Mouse (Mus musculus) liver, embryonic 11.5 days (tissue): ENCODE results near the gene Mpzl1. TPM values are rescaled to one million over a fixed set of nuclear protein-coding genes. Genes with fewer than 3 reads are reported as not detected.

Experiments
- ATAC-seq: fragments of 200-750 bp; cut with Nextera tagmentation; replicated peaks from 2 replicates; pipeline ENCODE4 v1.8.0; 2017; ENCODE audit warnings: moderate number of reproducible peaks, mild to moderate bottlenecking, moderate TSS enrichment, moderate library complexity; ENCODE audit not compliant: low FRiP score
- DNase-seq: peaks from one replicate; pipeline ENCODE4 v3.0.0-alpha.2; 2017; ENCODE audit warnings: low spot score
- H3K27ac ChIP-seq: fragments of 300-500 bp; sonication (generic); 2 replicates; pipeline ENCODE4 v1.5.1; 2014; ENCODE audit warnings: mild to moderate bottlenecking, low read depth, low read length, control low read depth
- H3K27me3 ChIP-seq: fragments of 300-500 bp; sonication (generic); replicated peaks from 2 replicates; pipeline ENCODE4 v1.6.1; 2014; ENCODE audit warnings: low read length, mixed read lengths; ENCODE audit not compliant: control insufficient read depth, insufficient read depth
- H3K36me3 ChIP-seq: fragments of 300-500 bp; sonication (generic); 2 replicates; pipeline ENCODE4 v1.6.1; 2014; ENCODE audit warnings: mild to moderate bottlenecking, low read length, moderate library complexity, mixed read lengths; ENCODE audit not compliant: control insufficient read depth, insufficient read depth
- H3K4me1 ChIP-seq: fragments of 300-500 bp; sonication (generic); replicated peaks from 2 replicates; pipeline ENCODE4 v1.6.1; 2014; ENCODE audit warnings: low read length, mixed read lengths; ENCODE audit not compliant: control insufficient read depth, insufficient read depth
- H3K4me2 ChIP-seq: fragments of 300-500 bp; sonication (generic); 2 replicates; pipeline ENCODE4 v1.6.1; 2014; ENCODE audit warnings: mild to moderate bottlenecking, control low read depth, moderate library complexity
- H3K4me3 ChIP-seq: fragments of 300-500 bp; sonication (generic); 2 replicates; pipeline ENCODE4 v1.5.1; 2014; ENCODE audit warnings: low read depth, low read length, control low read depth
- H3K9ac ChIP-seq: fragments of 300-500 bp; sonication (generic); 2 replicates; pipeline ENCODE4 v1.6.1; 2014; ENCODE audit warnings: low read depth, low read length, control low read depth
- H3K9me3 ChIP-seq: fragments of 300-500 bp; sonication (generic); 2 replicates; pipeline ENCODE4 v1.6.1; 2016; ENCODE audit warnings: low read length, inconsistent platforms, mixed read lengths; ENCODE audit not compliant: control insufficient read depth
- WGBS: fragments of 180-500 bp; shearing (Covaris S2); extraction: QIAGEN DNeasy Blood & Tissue Kit; methylation state at CpG from one replicate; pipeline ENCODE4 v1.1.7; 2014; 5-methylcytosine and 5-hydroxymethylcytosine counted together
- polyA plus RNA-seq: library from polyadenylated mRNA; unstranded; fragments of >200 nt; fragmentation: Nextera tagmentation; extraction: Ambion mirVana; gene quantifications from 2 replicates; pipeline ENCODE4 v1.2.1, GENCODE M21; 2014

Mpzl1 gene
- polyA plus RNA-seq, 1 experiment from 2014 or later, result 85.7 TPM

GRCm38 (mm10) chr1:165603218-165603617 is 31.1 kb downstream of the Mpzl1 start:
- Histone ChIP-seq H3K27ac (no peak overlapping the region), H3K9me3 (no peaks in the 10 kb centered on the region), H3K4me3 (no peak overlapping the region), H3K36me3 (peaks cover 16% of the 10 kb centered on the region), H3K4me1 (no peaks in the 10 kb centered on the region), H3K4me2 (no peak overlapping the region), H3K9ac (no peak overlapping the region), H3K27me3 (no peaks in the 10 kb centered on the region)
- ATAC-seq (no peak), DNase-seq (no peak)
- 89% methylated on average over 14 of the region's 14 CpGs for WGBS

GRCm38 (mm10) chr1:165601775-165602280 is 32.5 kb downstream of the Mpzl1 start:
- 79% methylated on average over 10 of the region's 10 CpGs for WGBS
- Histone ChIP-seq H3K27ac (no peak overlapping the region), H3K9me3 (no peaks in the 10 kb centered on the region), H3K36me3 (peaks cover 11% of the 10 kb centered on the region), H3K9ac (no peak overlapping the region), H3K27me3 (no peaks in the 10 kb centered on the region), H3K4me2 (no peak overlapping the region), H3K4me3 (no peak overlapping the region), H3K4me1 (no peaks in the 10 kb centered on the region)
- no peak for DNase-seq
- no peak for ATAC-seq

GRCm38 (mm10) chr1:165594699-165595421 is 39.5 kb downstream of the Mpzl1 start:
- ATAC-seq (no peak), DNase-seq (no peak)
- Histone ChIP-seq H3K9ac (no peak overlapping the region), H3K4me1 (peaks cover 17% of the 10 kb centered on the region), H3K9me3 (no peaks in the 10 kb centered on the region), H3K36me3 (0 out of 2 replicates have a peak, but pooled peaks cover 3% of the 10 kb centered on the region), H3K4me2 (no peak overlapping the region), H3K4me3 (no peak overlapping the region), H3K27me3 (no peaks in the 10 kb centered on the region), H3K27ac (no peak overlapping the region)
- WGBS, result 86% methylated on average over 15 of the region's 15 CpGs

GRCm38 (mm10) chr1:165592295-165593082 is 41.8 kb downstream of the Mpzl1 start:
- Histone ChIP-seq H3K27ac (0 out of 2 replicates have a peak overlapping the region, but pooled peaks have one; percentile 10), H3K4me2 (no peak overlapping the region), H3K36me3 (no peaks in the 10 kb centered on the region), H3K4me3 (no peak overlapping the region), H3K27me3 (no peaks in the 10 kb centered on the region), H3K4me1 (peaks cover 17% of the 10 kb centered on the region), H3K9me3 (no peaks in the 10 kb centered on the region), H3K9ac (peak overlapping the region; percentile 27; the same call in 1 of the 2 replicates)
- ATAC-seq, result peak; percentile 77
- no peak for DNase-seq
- WGBS, result 43% methylated on average over 14 of the region's 14 CpGs

- H3K9ac ChIP-seq, result no peak overlapping the region
- WGBS, result 78% methylated on average over 8 of the region's 8 CpGs
- H3K27ac ChIP-seq, result peak overlapping the region; percentile 56
- H3K4me1 ChIP-seq, result peaks cover 17% of the 10 kb centered on the region
- DNase-seq (no peak), ATAC-seq (no peak)
- H3K36me3 ChIP-seq, result no peaks in the 10 kb centered on the region
- H3K27me3 ChIP-seq, result no peaks in the 10 kb centered on the region
- H3K4me3 ChIP-seq, result no peak overlapping the region
- no peaks in the 10 kb centered on the region for H3K9me3 ChIP-seq
- H3K4me2 ChIP-seq, result no peak overlapping the region
These were observed 43.6 kb downstream of the Mpzl1 start for GRCm38 (mm10) chr1:165590760-165591159.

- H3K27ac ChIP-seq, result 0 out of 2 replicates have a peak overlapping the region, but pooled peaks have one; percentile 14
- no peak overlapping the region for H3K4me3 ChIP-seq
- H3K4me1 ChIP-seq, result peaks cover 17% of the 10 kb centered on the region
- no peak overlapping the region for H3K9ac ChIP-seq
- H3K27me3 ChIP-seq, result no peaks in the 10 kb centered on the region
- no peaks in the 10 kb centered on the region for H3K36me3 ChIP-seq
- no peak for DNase-seq
- no peak overlapping the region for H3K4me2 ChIP-seq
- no peaks in the 10 kb centered on the region for H3K9me3 ChIP-seq
- WGBS, result 41% methylated on average over 10 of the region's 10 CpGs
- ATAC-seq, result no peak
These were observed 44.9 kb downstream of the Mpzl1 start for GRCm38 (mm10) chr1:165589280-165590048.

GRCm38 (mm10) chr1:165587845-165588244 is 46.5 kb downstream of the Mpzl1 start:
- Histone ChIP-seq H3K4me3 (no peak overlapping the region), H3K27me3 (no peaks in the 10 kb centered on the region), H3K27ac (no peak overlapping the region), H3K4me1 (peaks cover 14% of the 10 kb centered on the region), H3K9me3 (no peaks in the 10 kb centered on the region), H3K36me3 (no peaks in the 10 kb centered on the region), H3K4me2 (no peak overlapping the region), H3K9ac (no peak overlapping the region)
- DNase-seq, result no peak
- ATAC-seq, result no peak
- 49% methylated on average over 8 of the region's 8 CpGs for WGBS

GRCm38 (mm10) chr1:165586366-165586765 is 48.0 kb downstream of the Mpzl1 start:
- no peak overlapping the region for H3K9ac ChIP-seq
- H3K36me3 ChIP-seq, result no peaks in the 10 kb centered on the region
- no peaks in the 10 kb centered on the region for H3K9me3 ChIP-seq
- H3K27me3 ChIP-seq, result no peaks in the 10 kb centered on the region
- no peak overlapping the region for H3K4me2 ChIP-seq
- H3K4me3 ChIP-seq, result no peak overlapping the region
- H3K4me1 ChIP-seq, result no peaks in the 10 kb centered on the region; the same call in 1 of the 2 replicates
- 76% methylated on average over 1 of the region's 1 CpGs for WGBS
- DNase-seq (no peak), ATAC-seq (no peak)
- H3K27ac ChIP-seq, result no peak overlapping the region
